Mouse (Mus musculus): Measurements from ENCODE around the gene Fbxw8.

Fbxw8 gene

DNA sequence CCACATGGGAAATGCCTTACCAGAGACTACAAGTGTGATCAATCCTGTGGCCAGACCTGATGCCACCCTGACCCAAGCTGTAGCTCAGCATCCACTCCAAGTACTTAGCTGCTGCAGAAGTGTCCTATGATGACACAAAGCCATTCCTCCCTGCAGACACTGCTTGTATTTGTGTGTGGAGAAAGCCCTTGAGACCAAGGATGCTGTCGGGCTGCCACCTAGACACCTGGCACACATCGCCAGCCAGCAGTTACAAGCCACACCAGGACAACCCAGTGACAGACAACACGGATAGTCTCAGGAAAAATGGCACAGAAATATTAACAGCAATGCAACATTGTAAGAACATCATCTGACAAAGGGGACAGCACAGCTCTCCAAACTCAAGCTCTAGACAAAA, 9.8 kb downstream of the Fbxw8 start:
- peaks cover 58% of the 10 kb centered on the region for H3K36me3 ChIP-seq (ENCODE audit: insufficient read depth, low read length)
- H3K9me3 ChIP-seq (ENCODE audit: low read length) = no peaks in the 10 kb centered on the region
- TF ChIP-seq CTCF (conservative IDR thresholded peaks at IDR 0.05; ENCODE audit: low read length) (no peak), POU5F1 (IDR thresholded peaks at IDR 0.05; ENCODE audit: borderline replicate concordance, low read length) (no peak), NANOG (IDR thresholded peaks at IDR 0.05; ENCODE audit: borderline replicate concordance, low read length) (no peak)
- H3K4me3 ChIP-seq (replicated peaks; ENCODE audit: low read length) = no peak overlapping the region
- peaks cover 20% of the 10 kb centered on the region for H3K4me1 ChIP-seq (replicated peaks; ENCODE audit: low read depth, low read length)
- no peaks in the 10 kb centered on the region for H3K27me3 ChIP-seq (ENCODE audit: insufficient read depth, low read length)

- no peak overlapping the region for H3K4me3 ChIP-seq (replicated peaks; ENCODE audit: low read length)
- no peaks in the 10 kb centered on the region for H3K27me3 ChIP-seq (ENCODE audit: insufficient read depth, low read length)
- H3K9me3 ChIP-seq (ENCODE audit: low read length) = no peaks in the 10 kb centered on the region
- TF ChIP-seq CTCF (conservative IDR thresholded peaks at IDR 0.05; ENCODE audit: low read length) = no peak
- no peak for TF ChIP-seq NANOG (IDR thresholded peaks at IDR 0.05; ENCODE audit: borderline replicate concordance, low read length)
- TF ChIP-seq POU5F1 (IDR thresholded peaks at IDR 0.05; ENCODE audit: borderline replicate concordance, low read length) = no peak
- H3K4me1 ChIP-seq (replicated peaks; ENCODE audit: low read depth, low read length) = peaks cover 20% of the 10 kb centered on the region
- H3K36me3 ChIP-seq (ENCODE audit: insufficient read depth, low read length) = peaks cover 58% of the 10 kb centered on the region
Observed at GRCm38 (mm10) chr5:118144770-118145169, 10.5 kb downstream of the Fbxw8 start.

- no peaks in the 10 kb centered on the region for H3K9me3 ChIP-seq (ENCODE audit: low read length)
Observed at GRCm38 (mm10) chr5:118144327-118144726, 10.9 kb downstream of the Fbxw8 start.

GRCm38 (mm10) chr5:118143211-118144026, 11.8 kb downstream of the Fbxw8 start:
- TF ChIP-seq NANOG (IDR thresholded peaks at IDR 0.05; ENCODE audit: borderline replicate concordance, low read length) (no peak), CTCF (conservative IDR thresholded peaks at IDR 0.05; ENCODE audit: low read length) (no peak), POU5F1 (IDR thresholded peaks at IDR 0.05; ENCODE audit: borderline replicate concordance, low read length) (no peak)
- H3K36me3 ChIP-seq (ENCODE audit: insufficient read depth, low read length) = peaks cover 66% of the 10 kb centered on the region
- no peak overlapping the region for H3K4me3 ChIP-seq (replicated peaks; ENCODE audit: low read length)
- H3K27me3 ChIP-seq (ENCODE audit: insufficient read depth, low read length) = no peaks in the 10 kb centered on the region
- H3K9me3 ChIP-seq (ENCODE audit: low read length) = no peaks in the 10 kb centered on the region
- peaks cover 20% of the 10 kb centered on the region for H3K4me1 ChIP-seq (replicated peaks; ENCODE audit: low read depth, low read length)

More at GRCm38 (mm10) chr5:118144327-118144726, 10.9 kb downstream of the Fbxw8 start:
- Histone ChIP-seq H3K36me3 (ENCODE audit: insufficient read depth, low read length) (peaks cover 58% of the 10 kb centered on the region), H3K4me1 (replicated peaks; ENCODE audit: low read depth, low read length) (peaks cover 20% of the 10 kb centered on the region), H3K4me3 (replicated peaks; ENCODE audit: low read length) (no peak overlapping the region), H3K27me3 (ENCODE audit: insufficient read depth, low read length) (no peaks in the 10 kb centered on the region)
- TF ChIP-seq POU5F1 (IDR thresholded peaks at IDR 0.05; ENCODE audit: borderline replicate concordance, low read length) (no peak), CTCF (conservative IDR thresholded peaks at IDR 0.05; ENCODE audit: low read length) (no peak), NANOG (IDR thresholded peaks at IDR 0.05; ENCODE audit: borderline replicate concordance, low read length) (no peak)

DNA sequence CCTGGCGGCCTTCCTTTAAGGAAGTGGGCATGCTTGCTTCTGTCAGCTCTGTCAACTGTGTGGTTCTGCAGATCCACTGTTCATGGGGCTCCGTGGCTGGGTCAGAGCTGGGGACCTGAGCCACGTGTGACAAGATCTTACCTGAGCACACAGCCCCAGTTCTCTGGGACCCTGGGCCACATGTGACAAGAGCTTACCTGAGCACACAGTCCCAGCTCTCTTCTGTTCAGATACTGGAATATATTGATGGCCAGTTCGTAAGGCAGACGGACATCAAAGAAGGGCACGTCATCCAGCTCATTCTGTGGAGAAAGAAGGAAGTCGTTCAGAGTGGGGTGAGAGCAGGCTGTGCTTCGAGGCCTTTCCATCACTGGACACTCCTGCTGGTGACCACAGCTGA, 12.8 kb downstream of the Fbxw8 start:
- Histone ChIP-seq H3K9me3 (ENCODE audit: low read length) (no peaks in the 10 kb centered on the region), H3K4me3 (replicated peaks; ENCODE audit: low read length) (no peak overlapping the region), H3K4me1 (replicated peaks; ENCODE audit: low read depth, low read length) (peaks cover 14% of the 10 kb centered on the region), H3K27me3 (ENCODE audit: insufficient read depth, low read length) (no peaks in the 10 kb centered on the region), H3K36me3 (ENCODE audit: insufficient read depth, low read length) (peaks cover 74% of the 10 kb centered on the region)
- TF ChIP-seq POU5F1 (IDR thresholded peaks at IDR 0.05; ENCODE audit: borderline replicate concordance, low read length) (no peak), CTCF (conservative IDR thresholded peaks at IDR 0.05; ENCODE audit: low read length) (no peak), NANOG (IDR thresholded peaks at IDR 0.05; ENCODE audit: borderline replicate concordance, low read length) (no peak)

- peaks cover 6% of the 10 kb centered on the region for H3K4me1 ChIP-seq (replicated peaks; ENCODE audit: low read depth, low read length)
- H3K9me3 ChIP-seq (ENCODE audit: low read length) = no peaks in the 10 kb centered on the region
- no peak overlapping the region for H3K4me3 ChIP-seq (replicated peaks; ENCODE audit: low read length)
- TF ChIP-seq NANOG (IDR thresholded peaks at IDR 0.05; ENCODE audit: borderline replicate concordance, low read length) = no peak
- TF ChIP-seq CTCF (conservative IDR thresholded peaks at IDR 0.05; ENCODE audit: low read length) = no peak
- TF ChIP-seq POU5F1 (IDR thresholded peaks at IDR 0.05; ENCODE audit: borderline replicate concordance, low read length) = no peak
- H3K36me3 ChIP-seq (ENCODE audit: insufficient read depth, low read length) = peaks cover 68% of the 10 kb centered on the region
- H3K27me3 ChIP-seq (ENCODE audit: insufficient read depth, low read length) = no peaks in the 10 kb centered on the region
Observed at GRCm38 (mm10) chr5:118139630-118140029, 15.6 kb downstream of the Fbxw8 start.

DNA sequence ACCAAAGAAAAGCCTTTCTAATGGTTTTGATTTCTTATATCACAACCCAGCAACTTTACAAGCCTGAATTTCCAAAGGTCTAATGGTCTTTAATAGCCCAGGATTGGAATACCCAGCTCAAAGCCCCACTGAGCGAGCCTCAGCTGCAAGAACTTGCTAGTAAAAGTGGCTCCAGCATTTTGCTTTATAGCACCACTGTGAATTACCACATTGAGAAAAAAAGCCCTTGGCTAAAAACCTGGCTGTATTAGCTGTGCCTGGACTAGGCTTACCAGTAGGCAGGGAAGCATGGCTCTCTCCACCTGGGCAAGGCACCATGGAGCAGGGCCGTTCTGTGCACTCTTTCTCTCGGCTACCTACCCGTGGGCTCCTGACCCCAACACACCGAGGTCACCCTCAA, 18.9 kb downstream of the Fbxw8 start:
- Histone ChIP-seq H3K27me3 (ENCODE audit: insufficient read depth, low read length) (no peaks in the 10 kb centered on the region), H3K4me3 (replicated peaks; ENCODE audit: low read length) (no peak overlapping the region), H3K36me3 (ENCODE audit: insufficient read depth, low read length) (peaks cover 55% of the 10 kb centered on the region), H3K9me3 (ENCODE audit: low read length) (no peaks in the 10 kb centered on the region), H3K4me1 (replicated peaks; ENCODE audit: low read depth, low read length) (0 out of 2 replicates have a peak, but pooled peaks cover 2% of the 10 kb centered on the region)
- TF ChIP-seq CTCF (conservative IDR thresholded peaks at IDR 0.05; ENCODE audit: low read length) (no peak), NANOG (IDR thresholded peaks at IDR 0.05; ENCODE audit: borderline replicate concordance, low read length) (no peak), POU5F1 (IDR thresholded peaks at IDR 0.05; ENCODE audit: borderline replicate concordance, low read length) (no peak)

GRCm38 (mm10) chr5:118128651-118129050, 26.6 kb downstream of the Fbxw8 start:
- Histone ChIP-seq H3K36me3 (ENCODE audit: insufficient read depth, low read length) (peaks cover 71% of the 10 kb centered on the region), H3K9me3 (ENCODE audit: low read length) (no peaks in the 10 kb centered on the region), H3K4me1 (replicated peaks; ENCODE audit: low read depth, low read length) (peaks cover 21% of the 10 kb centered on the region), H3K27me3 (ENCODE audit: insufficient read depth, low read length) (no peaks in the 10 kb centered on the region), H3K4me3 (replicated peaks; ENCODE audit: low read length) (no peak overlapping the region)
- no peak for TF ChIP-seq CTCF (conservative IDR thresholded peaks at IDR 0.05; ENCODE audit: low read length)
- TF ChIP-seq NANOG (IDR thresholded peaks at IDR 0.05; ENCODE audit: borderline replicate concordance, low read length) = no peak
- no peak for TF ChIP-seq POU5F1 (IDR thresholded peaks at IDR 0.05; ENCODE audit: borderline replicate concordance, low read length)

All from E14TG2a.4 (cell line).